Mouse (Mus musculus): ENCODE measurements at regions not wholly inside any gene's neighbourhood (a gene's known extent, or its start where the extent isn't known, plus 50 kb on each side); places are given as distances from the start of the nearest gene placed in this dataset.
A peak's percentile ranks its signal among the peaks of the same experiment; 100 is the strongest.

GRCm38 (mm10) chr9:40617676-40618062, 52.7 kb upstream of the Gm21915 start:
- DNase-seq (ENCODE audit: low spot score in 2 of 2) = no peak

- no peak for DNase-seq (ENCODE audit: low spot score in 2 of 2)
Observed at GRCm38 (mm10) chr9:40617036-40617675, 53.3 kb upstream of the Gm21915 start.

GRCm38 (mm10) chr9:40616426-40617035, 53.9 kb upstream of the Gm21915 start:
- peak; percentile 30 to 70 for DNase-seq (ENCODE audit: low spot score in 2 of 2)

- DNase-seq (ENCODE audit: low spot score in 2 of 2) = no peak
Observed at GRCm38 (mm10) chr9:40615891-40616290, 54.5 kb upstream of the Gm21915 start.

GRCm38 (mm10) chr9:40614071-40614470, 56.3 kb upstream of the Gm21915 start:
- no peak for DNase-seq (ENCODE audit: low spot score in 2 of 2)

GRCm38 (mm10) chr9:40613182-40613581, 57.2 kb upstream of the Gm21915 start:
- DNase-seq (ENCODE audit: low spot score in 2 of 2) = peak; percentile 16 to 20

- no peak for DNase-seq (ENCODE audit: low spot score in 2 of 2)
Observed at GRCm38 (mm10) chr9:40612755-40613154, 57.7 kb upstream of the Gm21915 start.

GRCm38 (mm10) chr9:40612312-40612711, 58.1 kb upstream of the Gm21915 start:
- DNase-seq (ENCODE audit: low spot score in 2 of 2) = no peak

- no peak for DNase-seq (ENCODE audit: low spot score in 2 of 2)
Observed at GRCm38 (mm10) chr9:40611626-40612025, 58.8 kb upstream of the Gm21915 start.

GRCm38 (mm10) chr9:40608596-40608995, 61.8 kb upstream of the Gm21915 start:
- no peak for DNase-seq (ENCODE audit: low spot score in 2 of 2)

GRCm38 (mm10) chr9:40607941-40608340, 62.5 kb upstream of the Gm21915 start:
- no peak for DNase-seq (ENCODE audit: low spot score in 2 of 2)

GRCm38 (mm10) chr9:40603521-40603920, 66.9 kb upstream of the Gm21915 start:
- DNase-seq (ENCODE audit: low spot score in 2 of 2) = no peak

- no peak for DNase-seq (ENCODE audit: low spot score in 2 of 2)
Observed at GRCm38 (mm10) chr9:40598431-40598831, 67.2 kb upstream of the Gramd1b start.

GRCm38 (mm10) chr9:40587421-40587820, 56.2 kb upstream of the Gramd1b start:
- no peak for DNase-seq (ENCODE audit: low spot score in 2 of 2)

GRCm38 (mm10) chr9:40586581-40586980, 55.4 kb upstream of the Gramd1b start:
- no peak for DNase-seq (ENCODE audit: low spot score in 2 of 2)

- peak; percentile 53 to 66 for DNase-seq (ENCODE audit: low spot score in 2 of 2)
Observed at GRCm38 (mm10) chr9:40583554-40583953, 52.4 kb upstream of the Gramd1b start.

- no peak for DNase-seq (ENCODE audit: low spot score in 2 of 2)
Observed at GRCm38 (mm10) chr9:40581854-40582253, 50.7 kb upstream of the Gramd1b start.
